Mouse (Mus musculus) G1E-ER4 (cell line): ENCODE measurements around the gene Pbx1. TPM values are rescaled to one million over a fixed set of nuclear protein-coding genes. Genes with fewer than 3 reads are reported as not detected.

Experiments used
- GATA1 ChIP-seq: IDR thresholded peaks from one replicate; pipeline ENCODE4 v1.8.0; 2012; ENCODE audit warnings: low read length, inconsistent platforms
- polyA plus RNA-seq: library from polyadenylated mRNA; stranded (reverse); fragments of >175 nt; gene quantifications from 2 replicates; pipeline ENCODE4 v1.2.3, GENCODE M21; 2012

The Pbx1 gene
- polyA plus RNA-seq, 1 experiment: not detected

GRCm38 (mm10) chr1:168288891-168289545, 143.1 kb downstream of the Pbx1 start:
- no peak for TF ChIP-seq GATA1

- no peak for TF ChIP-seq GATA1
Observed at GRCm38 (mm10) chr1:168287843-168288591, 144.1 kb downstream of the Pbx1 start.

GRCm38 (mm10) chr1:168286862-168287650, 145.0 kb downstream of the Pbx1 start:
- no peak for TF ChIP-seq GATA1

- no peak for TF ChIP-seq GATA1
Observed at GRCm38 (mm10) chr1:168284566-168285141, 147.4 kb downstream of the Pbx1 start.

GRCm38 (mm10) chr1:168283841-168284565, 148.1 kb downstream of the Pbx1 start:
- no peak for TF ChIP-seq GATA1

GRCm38 (mm10) chr1:168283421-168283820, 148.6 kb downstream of the Pbx1 start:
- no peak for TF ChIP-seq GATA1

GRCm38 (mm10) chr1:168275678-168276077, 156.4 kb downstream of the Pbx1 start:
- TF ChIP-seq GATA1: no peak

- TF ChIP-seq GATA1: no peak
Observed at GRCm38 (mm10) chr1:168274296-168274695, 157.8 kb downstream of the Pbx1 start.

- TF ChIP-seq GATA1: no peak
Observed at GRCm38 (mm10) chr1:168272091-168272490, 160.0 kb downstream of the Pbx1 start.

- no peak for TF ChIP-seq GATA1
Observed at GRCm38 (mm10) chr1:168271207-168271606, 160.9 kb downstream of the Pbx1 start.

GRCm38 (mm10) chr1:168268751-168269623, 163.1 kb downstream of the Pbx1 start:
- TF ChIP-seq GATA1: no peak

- no peak for TF ChIP-seq GATA1
Observed at GRCm38 (mm10) chr1:168268224-168268623, 163.8 kb downstream of the Pbx1 start.

- TF ChIP-seq GATA1: no peak
Observed at GRCm38 (mm10) chr1:168265594-168266390, 166.3 kb downstream of the Pbx1 start.
